Mouse (Mus musculus): ENCODE results near the gene Gstcd. TPM values are rescaled to one million over a fixed set of nuclear protein-coding genes. Genes with fewer than 3 reads are reported as not detected.

Gene Gstcd
- total RNA-seq (2014; fragmentation: Nextera tagmentation) (21.6 and 33.1 TPM in 2 replicates), total RNA-seq (2017) (17.5 and 18.7 TPM in 2 replicates)

DNA sequence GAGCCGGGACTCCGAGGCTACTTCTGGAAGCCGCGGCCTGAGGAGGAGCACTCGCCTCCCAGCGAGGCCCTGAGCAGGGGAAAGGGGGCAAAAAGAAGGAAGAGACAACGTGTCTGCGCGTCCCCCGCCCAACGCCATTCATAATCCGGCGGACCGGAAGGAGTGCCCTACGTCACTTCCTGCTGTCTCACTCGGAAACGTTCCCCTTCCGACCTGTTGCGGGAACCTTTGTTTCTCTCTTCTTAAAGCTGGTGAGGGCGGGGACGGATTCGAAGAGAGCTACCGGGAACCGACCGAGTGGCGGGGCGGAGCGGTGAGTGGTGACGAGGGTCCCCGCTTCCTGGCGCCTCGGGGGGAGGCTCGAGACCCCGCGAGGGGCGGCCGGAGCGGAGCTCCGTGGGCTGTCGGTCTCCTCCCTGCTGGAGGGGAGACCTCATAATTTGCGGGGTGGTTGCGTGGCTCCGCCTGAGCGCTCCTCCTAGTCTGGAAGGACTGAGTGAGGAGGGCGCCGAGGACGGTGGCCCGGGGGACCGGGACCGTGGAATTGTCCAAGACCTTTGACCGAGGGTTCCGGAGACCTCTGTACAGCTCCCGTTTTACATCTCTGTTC is at the start of gene Gstcd, which contains the start of gene Ints12:
Gene Gstcd (minus strand): TSS at position 370 of the 610 bp plus-strand sequence.
Gene Ints12 (plus strand): TSS at position 177 of the 610 bp plus-strand sequence.
- ATAC-seq (replicated peaks; ENCODE audit: poor library complexity, severe bottlenecking), result peak; percentile 75

DNA sequence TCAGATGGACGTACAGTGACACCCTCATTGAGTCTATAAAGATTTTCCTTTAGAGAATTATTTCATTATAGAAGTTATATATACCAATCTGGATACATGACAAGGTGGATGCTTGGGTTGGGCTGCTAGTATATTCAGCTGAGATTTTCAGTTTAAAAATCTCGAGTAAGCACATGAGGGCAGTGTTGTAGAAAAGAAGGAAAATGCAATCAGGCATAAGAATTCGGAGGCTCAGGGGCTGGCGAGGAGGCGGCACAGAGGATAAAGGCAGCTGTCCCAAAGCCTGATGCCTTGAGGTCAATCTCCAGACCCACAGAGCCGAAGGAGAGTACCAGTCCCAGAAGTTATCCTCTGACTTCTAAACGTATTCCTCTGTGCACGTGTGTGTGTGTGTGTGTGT is 40.8 kb upstream of the Gstcd start:
- no peak for ATAC-seq (replicated peaks; ENCODE audit: poor library complexity, severe bottlenecking)

DNA sequence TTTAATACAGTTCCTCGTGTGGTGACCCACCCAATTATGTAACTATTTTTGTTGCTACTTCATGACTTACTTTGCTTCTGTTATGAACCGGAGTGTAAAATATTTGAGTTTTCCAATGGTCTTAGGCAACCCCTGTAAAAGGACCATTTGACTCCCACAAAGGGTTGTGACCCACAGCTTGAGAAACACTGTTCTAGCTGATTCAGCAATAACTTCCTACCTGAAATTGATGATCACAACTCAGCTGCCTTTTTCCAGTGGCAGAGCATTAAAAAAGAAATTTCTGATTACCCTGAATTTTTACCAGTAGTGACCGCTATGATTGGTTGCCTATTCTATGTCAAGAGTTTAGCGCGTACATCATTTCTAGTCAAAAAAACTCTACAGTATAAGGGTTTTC is 39.5 kb upstream of the Gstcd start:
- no peak for ATAC-seq (replicated peaks; ENCODE audit: poor library complexity, severe bottlenecking)

DNA sequence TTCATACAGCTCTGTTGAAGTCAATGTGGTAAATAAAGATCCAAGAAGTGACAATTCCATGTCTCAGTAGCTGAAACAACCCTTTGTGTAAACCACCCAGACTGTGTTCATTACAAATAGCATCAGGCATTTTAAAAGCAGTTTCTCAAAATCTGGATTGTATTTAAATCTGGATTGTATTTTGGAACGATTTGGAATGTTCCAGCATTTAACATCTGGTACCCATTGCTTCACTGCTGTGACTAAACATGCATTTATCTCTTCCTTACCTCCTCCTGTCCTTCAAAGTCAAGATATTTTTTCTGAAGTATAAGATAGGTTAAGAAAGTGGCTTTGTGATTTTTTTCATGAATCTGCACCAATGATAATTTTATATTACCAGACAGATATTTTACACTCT is 21.4 kb upstream of the Gstcd start:
- ATAC-seq (replicated peaks; ENCODE audit: poor library complexity, severe bottlenecking), result no peak

DNA sequence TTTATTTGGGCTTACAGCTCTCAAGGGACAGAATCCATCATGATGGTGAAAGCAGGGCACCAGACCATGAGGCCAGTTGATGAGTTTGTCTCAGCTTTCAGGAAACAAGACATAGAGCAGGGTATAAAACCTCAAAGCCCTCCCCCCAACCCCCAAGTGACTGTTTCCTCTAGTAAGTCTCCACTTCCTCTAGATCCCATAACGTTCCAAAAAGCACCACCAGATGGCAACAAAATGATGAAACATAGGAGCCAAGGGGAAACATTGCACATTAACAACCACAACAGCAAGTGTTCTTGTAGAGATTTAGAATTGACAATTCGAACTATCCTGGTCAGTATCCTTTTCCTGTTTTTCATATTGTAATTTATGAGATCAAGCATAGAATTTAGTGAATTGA is 19.9 kb upstream of the Gstcd start:
- ATAC-seq (replicated peaks; ENCODE audit: poor library complexity, severe bottlenecking), result peak; percentile 99

DNA sequence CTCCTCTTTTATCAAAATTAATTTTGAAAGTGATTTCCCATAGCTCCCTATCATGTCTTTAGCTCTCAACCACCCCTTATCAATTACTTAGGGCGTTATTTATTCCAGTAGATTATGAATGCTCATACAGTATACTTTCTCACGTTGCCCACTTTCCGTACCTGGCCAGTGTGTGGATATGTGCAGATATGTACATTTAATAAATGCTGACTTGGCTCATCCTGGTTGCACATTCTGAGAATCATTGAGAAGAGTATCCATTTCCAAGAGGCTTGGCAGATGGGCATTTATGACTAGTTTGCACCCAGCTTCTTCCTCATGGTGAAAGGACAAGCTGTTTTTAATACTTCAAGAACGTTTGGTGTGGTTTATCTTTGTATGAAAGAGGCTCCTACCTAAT is 18.0 kb upstream of the Gstcd start:
- no peak for ATAC-seq (replicated peaks; ENCODE audit: poor library complexity, severe bottlenecking)

DNA sequence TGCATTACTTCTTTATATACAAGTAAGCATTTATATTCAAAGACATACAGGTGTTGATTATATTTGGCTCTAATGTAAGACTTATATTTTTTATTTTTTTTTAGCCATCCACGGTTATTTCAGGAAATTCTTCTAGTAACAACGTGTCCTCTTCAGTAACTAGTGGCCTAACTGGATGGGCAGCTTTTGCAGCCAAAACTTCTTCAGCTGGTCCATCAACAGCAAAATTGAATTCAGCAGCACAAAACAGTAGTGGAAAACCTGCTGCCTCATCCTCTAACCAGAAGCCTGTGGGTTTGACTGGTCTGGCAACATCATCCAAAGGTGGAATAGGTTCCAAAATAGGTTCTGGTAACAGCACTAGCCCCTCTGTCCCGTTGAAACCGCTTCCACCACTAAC is 16.9 kb upstream of the Gstcd start:
- no peak for ATAC-seq (replicated peaks; ENCODE audit: poor library complexity, severe bottlenecking)

DNA sequence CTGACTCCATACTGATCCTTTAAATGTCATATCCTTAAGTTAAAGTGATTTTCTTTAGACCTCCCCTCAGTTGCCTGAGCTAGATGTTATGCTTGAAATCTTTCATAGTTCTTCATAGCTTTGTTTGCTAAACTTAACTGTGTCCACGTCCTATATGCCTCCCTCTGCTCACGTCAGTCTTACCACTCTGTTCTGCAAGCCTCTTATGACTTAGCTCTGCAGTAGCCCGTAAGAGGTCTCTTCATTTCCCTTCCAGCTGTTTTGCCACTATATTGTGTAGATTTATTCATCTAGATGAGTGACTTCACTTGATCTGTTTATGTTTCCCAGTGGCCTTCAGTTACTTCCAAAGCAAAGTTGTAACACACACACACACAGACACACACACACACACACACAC is 12.6 kb upstream of the Gstcd start:
- ATAC-seq (replicated peaks; ENCODE audit: poor library complexity, severe bottlenecking), result no peak

DNA sequence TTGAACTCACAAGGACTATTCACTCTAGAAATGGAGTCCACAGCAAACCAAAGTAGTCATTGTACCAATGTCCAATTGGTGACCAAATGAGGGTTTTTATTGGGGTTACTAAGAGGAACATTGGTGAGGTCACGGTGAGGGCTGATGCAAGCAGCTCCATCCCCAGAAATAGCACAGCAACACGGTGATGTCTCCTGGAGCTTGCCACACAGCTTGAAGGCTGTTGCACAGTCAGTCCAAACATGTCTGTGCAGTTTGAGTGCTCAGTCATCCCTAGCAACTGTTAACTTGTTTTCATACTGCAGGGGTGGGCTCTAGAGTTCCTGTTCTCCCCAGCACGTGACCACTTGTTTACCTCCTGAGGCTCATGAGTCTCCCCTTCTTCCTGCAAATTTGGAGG is 11.9 kb upstream of the Gstcd start:
- peak; percentile 65 for ATAC-seq (replicated peaks; ENCODE audit: poor library complexity, severe bottlenecking)

DNA sequence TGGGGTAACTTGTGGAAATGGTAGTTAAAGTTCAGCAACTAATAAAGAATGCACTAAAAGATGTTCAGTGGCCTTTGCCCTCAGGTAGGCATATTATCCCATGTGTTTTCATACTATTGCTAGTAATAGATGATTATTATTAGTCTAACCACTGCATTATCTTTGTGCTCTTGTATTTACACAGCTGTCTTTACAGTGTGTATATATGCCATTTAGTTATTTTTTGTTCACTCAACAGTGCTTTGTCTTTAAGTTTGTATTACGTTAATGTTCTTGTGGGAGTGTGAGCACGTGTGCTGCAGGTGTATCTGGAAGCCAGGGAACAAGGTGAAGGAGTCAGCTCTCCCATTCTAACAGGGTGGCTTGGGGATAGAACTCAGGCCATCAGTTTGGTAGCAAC is 7.1 kb upstream of the Gstcd start:
- no peak for ATAC-seq (replicated peaks; ENCODE audit: poor library complexity, severe bottlenecking)

DNA sequence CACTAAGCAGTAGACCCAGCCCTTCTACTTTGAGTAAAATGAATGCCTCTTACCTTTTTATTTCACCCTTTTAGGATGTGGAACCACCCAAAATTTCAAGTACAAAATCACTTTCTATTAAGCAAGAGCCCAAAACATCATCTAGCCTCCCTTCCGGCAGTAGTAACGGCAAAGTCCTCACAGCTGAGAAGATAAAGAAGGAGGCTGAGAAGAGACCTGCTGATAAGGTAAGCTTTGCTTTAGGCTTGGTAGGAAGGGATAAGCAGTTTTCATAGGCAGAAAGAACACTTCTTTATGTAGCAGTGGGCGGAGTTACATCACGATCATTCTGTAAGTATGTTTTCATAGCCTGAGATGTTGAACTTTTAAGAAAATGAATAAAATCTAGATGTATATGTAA is 6.5 kb upstream of the Gstcd start:
- no peak for ATAC-seq (replicated peaks; ENCODE audit: poor library complexity, severe bottlenecking)

DNA sequence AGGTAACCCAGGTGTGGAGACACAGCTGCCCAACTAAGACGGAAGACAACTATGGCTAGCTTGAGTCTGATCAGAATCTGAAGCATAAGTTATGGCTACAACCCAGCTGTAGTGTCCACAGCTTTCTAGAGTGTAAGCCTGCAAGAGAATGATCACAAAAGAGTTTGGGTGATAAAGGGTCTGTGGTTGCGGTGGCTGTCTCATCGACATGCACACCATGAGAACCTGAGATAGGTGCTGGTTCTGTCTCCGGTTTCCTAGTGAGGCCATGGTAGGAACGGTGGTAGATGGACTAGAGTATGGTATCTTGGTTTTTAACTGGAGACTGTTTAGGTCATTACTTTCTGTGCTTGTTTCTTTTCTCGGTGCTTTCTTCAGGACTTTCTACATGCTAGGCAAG is 6.1 kb upstream of the Gstcd start:
- no peak for ATAC-seq (replicated peaks; ENCODE audit: poor library complexity, severe bottlenecking)

DNA sequence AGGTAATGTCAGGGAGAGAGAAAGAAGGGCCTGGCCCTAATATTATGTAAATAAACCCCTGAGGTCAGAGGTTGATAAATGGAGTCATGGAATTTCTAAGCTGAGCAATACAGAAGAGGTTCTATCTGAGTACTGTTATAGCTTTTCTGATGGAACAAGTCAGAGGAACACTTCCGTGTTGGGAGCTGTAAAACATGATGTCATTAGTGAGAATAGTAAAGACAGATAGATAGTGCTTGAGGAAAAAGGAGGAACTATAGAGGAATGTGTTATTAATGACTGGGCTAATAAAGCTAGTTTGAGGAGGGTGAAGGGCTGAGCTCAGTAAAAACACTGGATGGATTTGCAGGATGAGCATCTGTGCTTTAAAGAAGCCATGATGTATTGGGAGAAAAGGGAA is 2.5 kb upstream of the Gstcd start:
- no peak for ATAC-seq (replicated peaks; ENCODE audit: poor library complexity, severe bottlenecking)

DNA sequence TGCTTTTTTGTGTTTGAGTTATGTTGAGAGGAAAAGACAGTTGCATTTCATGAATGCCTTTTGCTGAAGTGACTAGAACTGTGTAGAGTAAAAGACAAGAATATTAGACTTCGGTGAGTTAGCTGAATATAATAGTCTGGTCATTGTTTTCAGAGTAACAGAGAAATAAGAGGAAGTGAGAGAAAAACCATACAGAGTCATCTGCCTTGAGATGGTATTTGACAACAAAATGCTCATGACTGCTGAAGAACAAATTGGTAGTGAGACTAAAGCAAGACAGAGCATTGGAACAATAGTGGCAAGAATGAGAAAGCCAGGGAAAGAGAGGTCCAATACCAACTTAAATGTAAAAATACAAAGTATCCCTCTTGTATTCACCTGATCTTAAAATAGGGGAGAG is 1.1 kb upstream of the Gstcd start:
- peak; percentile 24 for ATAC-seq (replicated peaks; ENCODE audit: poor library complexity, severe bottlenecking)

DNA sequence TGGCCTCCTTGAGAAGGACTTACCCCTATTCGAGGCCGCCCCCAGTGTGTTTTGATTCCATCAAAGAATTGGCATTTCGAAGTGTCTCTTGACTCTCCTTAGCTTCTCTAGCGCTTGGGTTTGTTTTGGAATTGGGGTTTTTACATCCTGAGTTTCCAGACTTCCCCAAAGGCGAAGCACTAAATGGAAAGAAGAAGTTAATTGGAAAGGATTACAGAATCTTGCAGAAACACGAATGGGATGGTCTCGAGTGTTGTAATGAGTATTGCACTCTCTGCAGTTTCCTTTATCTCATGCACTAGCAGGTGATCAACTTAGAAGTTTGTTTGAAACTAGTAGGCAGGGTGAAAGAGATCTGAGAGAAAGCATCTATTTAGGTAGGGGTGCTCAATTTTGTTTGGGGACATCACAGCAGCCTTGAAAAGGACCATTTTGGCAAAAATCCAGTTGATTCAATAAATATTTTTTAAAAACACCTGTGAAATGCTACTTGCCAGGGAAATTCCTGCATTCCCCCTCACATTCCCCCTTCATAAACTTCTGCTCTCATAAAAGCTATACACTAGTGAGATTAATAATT is 531 bp upstream of the Gstcd start:
- peak; percentile 42 for ATAC-seq (replicated peaks; ENCODE audit: poor library complexity, severe bottlenecking)

DNA sequence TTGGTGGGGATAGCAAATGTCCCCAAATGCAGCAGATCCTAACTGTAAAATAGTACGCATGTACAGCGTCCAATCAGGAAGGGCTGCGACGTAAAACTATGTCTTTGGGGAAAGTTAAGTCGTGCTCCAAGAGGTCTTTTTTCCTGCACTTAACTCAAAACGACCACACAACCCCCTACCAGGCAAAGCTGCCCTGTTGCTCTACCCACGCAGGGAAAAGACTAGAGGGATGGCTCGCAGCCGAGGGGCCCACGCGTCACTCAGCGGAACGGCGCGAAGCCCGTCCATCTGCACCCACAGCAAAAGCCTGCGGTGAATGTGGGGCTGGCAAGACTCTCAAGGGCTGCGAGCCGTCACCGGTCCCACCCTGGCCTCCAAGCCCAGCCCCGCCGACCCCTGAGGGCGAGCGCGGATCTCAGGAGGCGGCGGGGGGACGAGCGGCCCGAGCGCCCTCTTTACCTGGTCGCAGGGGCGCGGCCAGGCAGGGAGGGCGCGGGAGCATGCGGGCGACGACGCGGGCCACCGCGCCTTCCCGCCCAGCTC is 641 bp downstream of the Gstcd start:
- peak; percentile 23; the same call in 1 of the 2 replicates for ATAC-seq (replicated peaks; ENCODE audit: poor library complexity, severe bottlenecking)

DNA sequence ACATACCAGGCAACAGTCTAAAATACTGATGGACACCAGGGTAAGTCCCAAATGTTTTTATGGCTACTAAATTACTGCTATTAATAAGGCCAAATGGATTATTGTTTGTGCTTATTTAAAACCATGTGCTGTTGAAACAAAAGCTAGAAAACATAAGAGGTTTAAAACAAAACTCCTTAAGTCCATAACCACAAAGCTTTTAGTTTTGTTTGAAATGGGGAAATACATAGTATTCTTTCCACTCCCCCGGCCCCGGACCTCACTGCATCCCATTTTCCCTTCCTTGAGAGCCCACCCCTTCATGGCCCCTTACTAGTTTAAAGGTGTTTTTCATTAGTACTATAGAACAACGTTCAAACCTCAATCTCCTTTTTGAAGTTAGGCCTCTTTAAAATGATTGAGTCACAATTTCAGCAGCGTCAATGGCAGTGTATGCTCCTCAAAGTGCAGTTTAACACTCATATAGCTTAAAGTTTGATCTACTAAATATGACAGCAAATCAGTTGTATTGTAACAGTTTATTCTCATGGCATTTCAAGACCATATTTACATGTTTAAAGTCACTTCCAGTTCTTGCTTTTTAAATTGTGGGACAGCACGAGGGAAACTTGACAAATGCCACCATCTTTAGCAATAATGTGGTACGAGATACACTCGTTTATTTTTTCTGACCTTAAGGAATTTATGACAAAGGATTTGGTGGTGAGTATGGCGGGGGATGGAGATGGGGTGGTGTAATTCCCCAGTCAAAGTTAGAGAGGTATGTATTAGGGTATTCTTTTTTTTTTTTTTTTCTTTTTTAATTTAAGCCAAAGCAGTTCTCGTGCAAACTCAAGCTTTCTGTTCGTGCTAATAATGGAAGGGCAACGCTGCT is 1.3 kb downstream of the Gstcd start:
- no peak for ATAC-seq (replicated peaks; ENCODE audit: poor library complexity, severe bottlenecking)

DNA sequence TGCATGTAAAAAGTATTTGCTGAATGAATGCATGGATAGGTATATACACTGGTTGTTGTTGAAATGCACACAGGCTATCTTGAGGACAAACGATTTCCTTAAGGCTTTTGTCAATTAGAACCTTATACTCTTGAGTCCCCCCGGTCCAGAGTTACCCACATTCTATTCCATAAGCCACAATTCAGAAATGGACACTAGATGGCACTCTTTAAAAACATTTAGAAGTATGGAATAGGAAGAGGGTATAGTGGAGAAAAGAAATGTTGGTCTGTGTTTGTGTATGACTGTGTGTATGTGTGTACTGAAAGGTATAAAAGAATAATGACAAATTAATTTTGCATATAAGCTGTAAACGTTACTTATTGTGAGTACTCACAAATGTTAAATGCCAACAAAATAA is 6.0 kb downstream of the Gstcd start:
- ATAC-seq (replicated peaks; ENCODE audit: poor library complexity, severe bottlenecking), result peak; percentile 80

DNA sequence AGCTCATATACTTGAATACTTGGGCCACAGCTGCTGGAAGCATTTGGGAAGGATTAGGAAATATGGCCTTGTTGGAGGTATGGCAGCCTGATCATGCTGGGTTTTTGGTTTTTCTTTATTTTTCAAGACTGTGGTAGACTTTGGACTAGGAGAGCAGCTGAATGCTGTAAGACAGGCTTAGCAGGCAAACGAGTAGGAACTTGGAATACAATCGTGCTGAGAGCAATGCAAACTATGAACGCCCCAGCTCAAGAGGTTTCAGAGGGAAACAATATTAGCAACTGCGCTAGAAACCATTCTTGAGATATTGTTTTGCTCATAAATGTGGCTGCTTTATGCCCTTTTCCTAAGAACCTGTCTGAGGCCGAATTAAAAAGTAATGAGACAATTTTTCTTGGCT is 9.1 kb downstream of the Gstcd start:
- ATAC-seq (replicated peaks; ENCODE audit: poor library complexity, severe bottlenecking), result no peak

DNA sequence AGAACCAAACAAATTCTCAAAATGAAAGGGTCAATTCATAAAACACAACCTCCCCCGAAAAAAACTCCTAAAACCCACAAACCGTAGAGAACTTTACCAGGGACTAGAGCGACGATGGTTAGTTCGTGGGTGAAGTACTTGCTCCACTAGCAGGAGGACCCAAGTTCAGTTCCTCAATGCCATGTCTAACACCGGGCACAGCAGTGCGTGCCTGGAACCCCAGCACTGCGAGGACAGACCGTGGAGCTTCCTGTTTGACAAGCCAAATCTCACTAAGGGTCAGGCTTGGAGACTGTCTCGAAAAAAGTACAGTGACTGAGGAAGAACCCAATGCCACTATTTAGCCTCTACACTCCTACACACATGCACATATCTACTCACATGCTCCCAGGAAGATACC is 16.3 kb downstream of the Gstcd start:
- ATAC-seq (replicated peaks; ENCODE audit: poor library complexity, severe bottlenecking), result peak; percentile 59

DNA sequence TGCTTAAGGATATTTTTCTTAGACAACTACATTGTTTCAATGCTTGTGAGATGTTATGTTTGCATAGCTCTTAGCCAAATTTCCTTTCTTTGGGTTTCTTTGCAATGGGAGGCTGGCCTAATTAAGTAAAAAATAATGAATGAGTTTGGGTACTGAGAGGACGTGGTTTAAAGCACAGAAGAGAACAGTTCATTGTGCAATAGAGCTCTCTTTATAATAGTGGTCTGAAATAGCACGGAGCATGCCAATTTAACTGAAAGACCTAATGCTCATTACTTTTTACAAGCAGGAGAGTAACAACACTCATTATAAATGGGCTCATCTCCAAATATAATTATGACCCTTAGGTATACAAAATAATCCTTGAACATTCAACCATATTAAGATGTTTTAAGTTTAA is 39.8 kb downstream of the Gstcd start:
- no peak for ATAC-seq (replicated peaks; ENCODE audit: poor library complexity, severe bottlenecking)
